Mouse (Mus musculus): Measurements from ENCODE around the gene Necap2. TPM values are rescaled to one million over a fixed set of nuclear protein-coding genes. Genes with fewer than 3 reads are reported as not detected.

Necap2 gene
- polyA plus RNA-seq, 1 experiment from 2014 or later = 44.9 TPM

DNA sequence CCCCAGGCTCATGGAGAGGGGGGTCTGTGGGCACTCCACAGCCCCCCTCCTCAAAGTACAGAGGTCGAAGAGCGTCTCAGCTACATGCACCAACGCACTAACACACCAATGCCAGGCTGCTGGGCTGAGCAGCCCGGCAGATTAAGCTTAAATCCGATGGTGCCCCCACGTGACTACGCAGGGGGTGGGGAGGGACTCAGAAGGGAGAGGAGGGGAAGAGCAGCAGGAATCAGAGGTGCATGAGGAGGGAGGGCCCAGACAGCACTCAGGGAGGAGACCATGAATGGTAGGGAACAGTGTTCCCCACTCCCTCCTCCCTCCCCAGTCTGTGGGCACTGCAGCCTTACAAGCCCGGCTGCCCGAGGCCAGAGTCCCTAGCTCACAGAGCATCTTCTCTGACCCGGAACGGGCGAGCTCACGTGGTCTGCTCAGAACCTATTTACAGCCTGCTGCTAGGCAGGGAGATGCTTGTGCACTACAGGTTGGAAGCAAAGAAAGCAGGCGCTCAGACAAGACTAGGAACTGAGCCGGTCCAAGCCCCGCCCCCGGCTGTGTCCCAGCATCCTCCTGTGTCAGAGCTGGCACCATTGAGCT lies 24.5 kb downstream of the Necap2 start:
- WGBS = 3% methylated on average over 17 of the region's 17 CpGs
- H3K36me3 ChIP-seq (ENCODE audit: poor library complexity, severe bottlenecking) = peaks cover 37% of the 10 kb centered on the region; the same call in 1 of the 2 replicates
- peak overlapping the region; percentile 96 for H3K27ac ChIP-seq
- peak; percentile 70 for ATAC-seq
- no peaks in the 10 kb centered on the region for H3K27me3 ChIP-seq
- peak overlapping the region; percentile 61 for H3K9ac ChIP-seq
- peak overlapping the region; percentile 28 for H3K4me3 ChIP-seq
- H3K9me3 ChIP-seq (replicated peaks) = no peaks in the 10 kb centered on the region
- H3K4me1 ChIP-seq = peaks cover 57% of the 10 kb centered on the region
- peak overlapping the region; percentile 61 for H3K4me2 ChIP-seq

DNA sequence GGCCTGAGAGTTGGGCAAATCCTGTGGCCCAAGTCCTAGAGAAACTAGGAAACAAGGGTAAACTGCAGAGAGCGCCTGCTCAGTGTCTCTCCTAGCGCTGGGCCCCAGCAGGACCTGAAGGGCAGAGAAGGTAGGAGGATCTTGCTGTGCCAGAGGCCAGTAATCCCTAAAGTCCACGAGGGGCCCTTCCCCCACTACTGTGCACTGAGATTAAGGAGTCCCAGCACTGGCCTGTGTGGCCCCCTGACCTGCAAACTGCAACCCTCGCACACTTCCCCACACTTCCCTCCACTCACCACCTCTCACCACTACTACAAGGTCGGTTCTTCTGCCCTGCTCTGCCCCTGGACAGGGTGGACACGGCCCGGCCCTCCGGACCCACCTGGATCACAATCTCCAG lies 25.0 kb downstream of the Necap2 start:
- Histone ChIP-seq H3K36me3 (ENCODE audit: poor library complexity, severe bottlenecking) (peaks cover 37% of the 10 kb centered on the region; the same call in 1 of the 2 replicates), H3K9me3 (replicated peaks) (no peaks in the 10 kb centered on the region), H3K4me2 (peak overlapping the region; percentile 61), H3K9ac (peak overlapping the region; percentile 61), H3K4me1 (peaks cover 62% of the 10 kb centered on the region), H3K27me3 (no peaks in the 10 kb centered on the region), H3K27ac (peak overlapping the region; percentile 96), H3K4me3 (peak overlapping the region; percentile 28)
- WGBS = 21% methylated on average over 8 of the region's 8 CpGs
- no peak for ATAC-seq

GRCm38 (mm10) chr4:141052442-141052841 lies 25.7 kb downstream of the Necap2 start:
- peaks cover 33% of the 10 kb centered on the region; the same call in 1 of the 2 replicates for H3K36me3 ChIP-seq (ENCODE audit: poor library complexity, severe bottlenecking)
- no peak for ATAC-seq
- H3K4me1 ChIP-seq = peaks cover 68% of the 10 kb centered on the region
- H3K9ac ChIP-seq = peak overlapping the region; percentile 61
- H3K27me3 ChIP-seq = no peaks in the 10 kb centered on the region
- 55% methylated on average over 12 of the region's 12 CpGs for WGBS
- H3K4me2 ChIP-seq = peak overlapping the region; percentile 61
- H3K9me3 ChIP-seq (replicated peaks) = no peaks in the 10 kb centered on the region
- H3K4me3 ChIP-seq = 0 out of 2 replicates have a peak overlapping the region, but pooled peaks have one; percentile 28
- H3K27ac ChIP-seq = peak overlapping the region; percentile 96

DNA sequence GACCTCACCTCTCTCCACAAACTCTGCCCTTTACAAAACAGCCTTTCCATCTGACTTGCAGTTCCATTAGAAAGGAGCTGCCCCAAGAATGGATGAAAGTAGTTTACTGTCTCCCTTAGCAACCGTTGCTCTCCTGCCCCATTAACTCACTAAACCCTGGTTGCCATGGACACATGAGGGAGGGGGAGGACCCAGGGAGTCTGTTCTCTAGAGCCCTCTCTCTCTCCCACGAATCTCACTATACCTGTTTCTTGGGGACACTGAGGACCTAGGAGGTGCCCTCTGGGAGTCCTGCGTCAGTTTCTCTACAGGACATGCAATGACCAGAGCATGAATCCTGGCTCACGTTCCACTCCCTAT lies 28.7 kb downstream of the Necap2 start:
- Histone ChIP-seq H3K9me3 (replicated peaks) (no peaks in the 10 kb centered on the region), H3K9ac (peak overlapping the region; percentile 52), H3K4me3 (peak overlapping the region; percentile 8), H3K4me1 (peaks cover 77% of the 10 kb centered on the region), H3K4me2 (peak overlapping the region; percentile 49), H3K27me3 (no peaks in the 10 kb centered on the region), H3K27ac (peak overlapping the region; percentile 97), H3K36me3 (ENCODE audit: poor library complexity, severe bottlenecking) (peaks cover 23% of the 10 kb centered on the region)
- 12% methylated on average over 4 of the region's 4 CpGs for WGBS
- ATAC-seq = peak; percentile 64

DNA sequence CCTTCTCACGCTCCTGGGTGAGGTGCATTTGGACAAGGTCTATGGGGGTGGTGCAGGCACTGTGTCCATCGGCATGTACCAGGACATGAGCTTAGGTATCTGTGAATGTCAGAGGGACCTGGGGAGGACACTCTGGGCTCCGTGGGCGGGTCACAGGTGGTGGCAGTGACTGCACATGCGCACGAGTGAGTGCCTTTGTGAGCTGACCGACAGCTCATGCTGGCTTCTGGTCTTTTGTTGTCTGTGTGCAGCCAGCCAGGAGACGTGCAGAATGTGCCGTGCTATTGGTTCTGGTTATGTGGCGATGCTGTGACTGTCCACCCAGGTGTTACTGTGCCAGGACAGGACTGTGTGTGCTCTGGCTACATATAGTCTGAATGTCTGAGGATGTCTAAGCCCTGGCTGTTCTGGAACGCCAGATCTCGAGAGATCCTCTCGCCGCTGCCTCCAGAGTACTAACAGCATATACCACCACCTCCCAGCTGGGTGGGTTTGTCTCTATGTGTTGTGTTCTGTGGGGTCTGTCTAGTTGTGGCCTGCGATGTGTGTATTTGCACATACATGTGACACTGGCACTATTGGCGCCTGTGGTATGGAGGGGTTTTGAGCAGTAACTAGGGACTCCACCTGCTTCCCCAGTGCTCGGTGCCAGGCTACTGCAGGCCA lies 29.2 kb downstream of the Necap2 start:
- Histone ChIP-seq H3K4me3 (no peak overlapping the region), H3K9me3 (replicated peaks) (no peaks in the 10 kb centered on the region), H3K27me3 (no peaks in the 10 kb centered on the region), H3K4me2 (peak overlapping the region; percentile 49), H3K4me1 (peaks cover 72% of the 10 kb centered on the region), H3K9ac (peak overlapping the region; percentile 38), H3K27ac (peak overlapping the region; percentile 97), H3K36me3 (ENCODE audit: poor library complexity, severe bottlenecking) (peaks cover 24% of the 10 kb centered on the region)
- peak; percentile 9; the same call in 1 of the 2 replicates for ATAC-seq
- 15% methylated on average over 17 of the region's 17 CpGs for WGBS

GRCm38 (mm10) chr4:141044816-141045215 lies 33.3 kb downstream of the Necap2 start:
- Histone ChIP-seq H3K4me1 (peaks cover 34% of the 10 kb centered on the region), H3K27me3 (no peaks in the 10 kb centered on the region), H3K27ac (no peak overlapping the region), H3K9me3 (replicated peaks) (no peaks in the 10 kb centered on the region), H3K9ac (no peak overlapping the region), H3K36me3 (ENCODE audit: poor library complexity, severe bottlenecking) (peaks cover 58% of the 10 kb centered on the region), H3K4me3 (no peak overlapping the region), H3K4me2 (no peak overlapping the region)
- 12% methylated on average over 8 of the region's 8 CpGs for WGBS
- ATAC-seq = peak; percentile 48

GRCm38 (mm10) chr4:141041117-141041516 lies 37.0 kb downstream of the Necap2 start:
- 66% methylated on average over 12 of the region's 12 CpGs for WGBS

DNA sequence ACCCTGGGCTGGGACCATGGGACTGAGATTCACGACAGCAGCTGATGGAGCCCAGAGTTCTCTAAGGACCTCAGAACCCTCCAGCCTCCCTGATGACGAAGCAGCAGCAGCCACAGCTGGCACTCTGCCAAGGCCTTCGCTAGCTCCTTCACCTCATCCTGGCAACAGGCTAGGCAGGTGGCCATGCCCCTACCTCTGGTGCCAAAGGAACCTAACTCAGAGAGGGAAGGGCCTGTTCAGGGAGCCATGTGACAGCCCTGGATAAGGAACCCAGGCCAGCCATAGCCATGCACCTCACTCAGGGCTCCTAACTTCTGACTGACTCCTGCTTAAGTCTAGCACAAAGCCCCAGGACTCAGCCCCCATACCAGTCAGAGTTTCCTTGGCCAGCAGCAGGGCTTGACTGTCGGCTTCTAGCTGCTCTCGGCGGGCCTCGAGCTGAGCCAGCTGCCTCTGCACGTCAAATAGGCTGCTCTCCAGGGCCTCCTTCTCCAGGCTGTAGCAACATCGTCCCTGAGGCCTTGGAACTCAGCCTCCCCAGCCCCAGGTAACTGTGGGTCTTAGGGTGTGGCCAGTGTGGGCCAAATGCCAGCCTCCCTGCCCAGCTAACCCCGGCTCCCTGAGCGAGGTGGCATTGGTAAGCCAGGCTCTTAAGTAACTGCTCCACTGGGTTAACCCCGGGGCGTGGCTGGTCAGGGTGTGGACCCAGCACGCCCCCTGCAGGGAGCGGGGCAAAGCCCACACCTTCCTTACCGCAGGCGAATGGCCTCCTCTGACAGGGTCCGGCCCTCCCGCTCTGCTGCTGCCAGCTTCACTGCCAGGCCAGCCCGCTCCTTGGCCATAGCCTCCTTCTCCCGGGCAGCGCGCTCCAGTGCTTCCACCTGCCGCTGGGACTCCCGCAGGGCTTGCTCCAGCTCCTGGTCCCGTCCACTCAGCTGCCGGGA lies 44.3 kb downstream of the Necap2 start:
- Histone ChIP-seq H3K4me2 (no peak overlapping the region), H3K36me3 (ENCODE audit: poor library complexity, severe bottlenecking) (peaks cover 84% of the 10 kb centered on the region), H3K9me3 (replicated peaks) (no peaks in the 10 kb centered on the region), H3K4me1 (peaks cover 10% of the 10 kb centered on the region; the same call in 1 of the 2 replicates), H3K27ac (peak overlapping the region; percentile 40), H3K27me3 (no peaks in the 10 kb centered on the region), H3K9ac (peak overlapping the region; percentile 14; the same call in 1 of the 2 replicates), H3K4me3 (no peak overlapping the region)
- WGBS = 79% methylated on average over 27 of the region's 27 CpGs
- no peak for ATAC-seq

More at GRCm38 (mm10) chr4:141041117-141041516, 37.0 kb downstream of the Necap2 start:
- Histone ChIP-seq H3K27me3 (no peaks in the 10 kb centered on the region), H3K36me3 (ENCODE audit: poor library complexity, severe bottlenecking) (peaks cover 79% of the 10 kb centered on the region), H3K9ac (no peak overlapping the region), H3K9me3 (replicated peaks) (no peaks in the 10 kb centered on the region), H3K27ac (no peak overlapping the region), H3K4me3 (no peak overlapping the region), H3K4me1 (peaks cover 5% of the 10 kb centered on the region; the same call in 1 of the 2 replicates), H3K4me2 (no peak overlapping the region)
- ATAC-seq = no peak

DNA sequence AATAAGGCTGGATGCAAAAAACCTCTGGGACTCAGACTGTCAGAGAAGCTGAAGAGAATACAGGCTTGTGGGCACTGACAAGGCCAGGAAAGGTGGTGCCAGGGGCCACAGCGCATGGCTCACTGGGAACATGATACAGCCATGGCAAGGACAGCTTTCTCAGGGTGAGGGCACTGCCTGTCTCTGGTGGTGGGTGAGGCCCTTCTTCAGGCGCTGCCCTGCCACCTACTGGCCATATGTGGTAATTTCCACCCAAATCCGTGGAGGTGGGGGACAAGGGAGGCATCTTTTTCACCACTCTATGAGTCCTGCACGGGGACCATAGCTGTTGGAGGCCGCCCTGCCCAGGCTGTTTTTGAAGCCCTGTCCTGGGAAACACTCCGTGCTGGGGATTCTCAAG lies 46.4 kb downstream of the Necap2 start:
- no peak overlapping the region for H3K4me2 ChIP-seq
- no peak overlapping the region for H3K9ac ChIP-seq
- no peaks in the 10 kb centered on the region for H3K27me3 ChIP-seq
- peak; percentile 72 for ATAC-seq
- H3K4me1 ChIP-seq = peaks cover 10% of the 10 kb centered on the region; the same call in 1 of the 2 replicates
- peaks cover 84% of the 10 kb centered on the region for H3K36me3 ChIP-seq (ENCODE audit: poor library complexity, severe bottlenecking)
- no peaks in the 10 kb centered on the region for H3K9me3 ChIP-seq (replicated peaks)
- no peak overlapping the region for H3K4me3 ChIP-seq
- no peak overlapping the region for H3K27ac ChIP-seq
- 16% methylated on average over 6 of the region's 6 CpGs for WGBS

DNA sequence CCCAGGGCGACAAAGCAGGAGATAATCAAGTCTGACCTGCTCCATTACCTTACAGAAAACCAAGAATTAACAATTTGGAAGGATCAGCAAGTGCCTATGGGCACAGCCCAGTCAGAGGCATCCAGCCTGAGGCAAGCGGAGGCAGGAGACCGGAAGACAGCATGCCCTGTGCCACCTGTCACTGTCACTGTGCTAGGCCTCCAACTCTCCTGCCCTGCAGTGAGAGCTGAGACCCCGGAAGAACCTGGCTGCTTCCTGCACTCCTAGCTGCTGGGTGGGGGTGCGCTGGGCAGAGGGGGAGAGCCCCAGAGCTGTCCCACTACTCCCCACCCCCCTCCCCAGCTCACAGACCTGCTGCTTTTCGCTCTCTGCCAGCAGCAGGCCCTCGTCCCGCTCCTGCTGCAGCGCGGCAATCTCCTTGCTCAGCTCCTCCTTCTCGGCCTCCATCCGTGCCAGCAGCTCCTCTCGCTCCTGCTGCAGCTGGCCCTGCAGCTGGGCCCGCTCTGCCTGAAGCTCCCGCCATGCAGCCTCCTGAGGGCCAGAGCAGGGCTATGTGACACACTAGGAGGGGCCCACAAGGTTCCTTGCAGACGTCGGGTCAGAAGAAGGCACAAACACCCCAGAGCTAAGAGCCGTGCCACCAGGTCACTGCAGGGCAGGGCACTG lies 47.5 kb downstream of the Necap2 start:
- Histone ChIP-seq H3K9ac (0 out of 2 replicates have a peak overlapping the region, but pooled peaks have one; percentile 5), H3K4me2 (no peak overlapping the region), H3K27ac (no peak overlapping the region), H3K36me3 (ENCODE audit: poor library complexity, severe bottlenecking) (peaks cover 84% of the 10 kb centered on the region), H3K4me1 (peaks cover 10% of the 10 kb centered on the region; the same call in 1 of the 2 replicates), H3K9me3 (replicated peaks) (no peaks in the 10 kb centered on the region), H3K27me3 (no peaks in the 10 kb centered on the region), H3K4me3 (no peak overlapping the region)
- ATAC-seq = peak; percentile 10; the same call in 1 of the 2 replicates
- WGBS = 91% methylated on average over 18 of the region's 18 CpGs

- Histone ChIP-seq H3K9me3 (replicated peaks) (no peaks in the 10 kb centered on the region), H3K27ac (no peak overlapping the region), H3K36me3 (ENCODE audit: poor library complexity, severe bottlenecking) (peaks cover 79% of the 10 kb centered on the region), H3K9ac (no peak overlapping the region), H3K4me2 (no peak overlapping the region), H3K4me3 (no peak overlapping the region), H3K27me3 (no peaks in the 10 kb centered on the region), H3K4me1 (peaks cover 25% of the 10 kb centered on the region)
- 83% methylated on average over 27 of the region's 27 CpGs for WGBS
- ATAC-seq = no peak
Measured at GRCm38 (mm10) chr4:141024992-141025391, 53.2 kb downstream of the Necap2 start.

All from forebrain, embryonic 13.5 days (tissue).